Mouse (Mus musculus) myocyte (in vitro differentiated cells): ENCODE data around the gene Ppp6r1.

Experiments used
- CEBPB ChIP-seq: IDR thresholded peaks from 2 replicates; pipeline ENCODE4 v1.6.1; 2011; ENCODE audit warnings: mild to moderate bottlenecking, moderate library complexity; ENCODE audit not compliant: poor library complexity, insufficient read depth, severe bottlenecking
- E2F4 ChIP-seq: IDR thresholded peaks from one replicate; pipeline ENCODE4 v1.6.1; 2011; ENCODE audit warnings: mild to moderate bottlenecking, control low read depth, moderate library complexity; ENCODE audit not compliant: insufficient read depth
- MAX ChIP-seq: IDR thresholded peaks from one replicate; pipeline ENCODE4 v1.6.1; 2011; ENCODE audit warnings: low read depth, mild to moderate bottlenecking, control low read depth
- MYOD1 ChIP-seq, 3 experiments: IDR thresholded peaks; one replicate each; pipeline ENCODE4 v1.6.1; 2011; ENCODE audit warnings: control low read depth in 2 of 3, low read depth in 2 of 3, mild to moderate bottlenecking in 2 of 3, moderate library complexity in 1 of 3; ENCODE audit not compliant: insufficient read length in 2 of 3, control insufficient read depth in 1 of 3
- MYOG ChIP-seq, 3 experiments: IDR thresholded peaks; one replicate each; pipeline ENCODE4 v1.6.1; 2011; ENCODE audit warnings: control low read depth in 2 of 3, low read depth in 2 of 3, mild to moderate bottlenecking in 2 of 3; ENCODE audit not compliant: insufficient read length in 2 of 3, control insufficient read depth in 1 of 3, insufficient read depth in 1 of 3
- POLR2A ChIP-seq: IDR thresholded peaks from one replicate; pipeline ENCODE4 v1.6.1; 2011; ENCODE audit warnings: low read depth, mild to moderate bottlenecking, control low read depth, moderate library complexity; ENCODE audit not compliant: insufficient read length
- POLR2AphosphoS2 ChIP-seq: IDR thresholded peaks from one replicate; pipeline ENCODE4 v1.6.1; 2011; ENCODE audit warnings: low read depth, control low read depth; ENCODE audit not compliant: insufficient read length
- REST ChIP-seq: IDR thresholded peaks from one replicate; pipeline ENCODE4 v1.6.1; 2011; ENCODE audit warnings: mild to moderate bottlenecking, control low read depth, moderate library complexity; ENCODE audit not compliant: insufficient read depth, insufficient read length
- SRF ChIP-seq: IDR thresholded peaks from one replicate; pipeline ENCODE4 v1.6.1; 2011; ENCODE audit warnings: low read depth; ENCODE audit not compliant: control insufficient read depth, insufficient read length
- TCF12 ChIP-seq: IDR thresholded peaks from one replicate; pipeline ENCODE4 v1.6.1; 2011; ENCODE audit warnings: mild to moderate bottlenecking, control low read depth; ENCODE audit not compliant: poor library complexity, insufficient read depth, severe bottlenecking
- TCF3 ChIP-seq: IDR thresholded peaks from one replicate; pipeline ENCODE4 v1.6.1; 2011; ENCODE audit warnings: low read depth, control low read depth; ENCODE audit not compliant: insufficient read length
- USF1 ChIP-seq: IDR thresholded peaks from one replicate; pipeline ENCODE4 v1.6.1; 2011; ENCODE audit warnings: low read depth, mild to moderate bottlenecking, control low read depth, moderate library complexity

GRCm38 (mm10) chr7:4702334-4702733 lies 43.5 kb upstream of the Ppp6r1 start:
- TF ChIP-seq POLR2A (no peak), E2F4 (no peak), USF1 (no peak), TCF12 (no peak), MYOG (IDR thresholded peaks at IDR 0.05; ENCODE audit: control insufficient read depth in 1 of 3, insufficient read depth in 1 of 3, insufficient read length in 2 of 3, low read depth in 2 of 3) (no peak), POLR2AphosphoS2 (no peak), MYOD1 (IDR thresholded peaks at IDR 0.05; ENCODE audit: control insufficient read depth in 1 of 3, insufficient read length in 2 of 3, low read depth in 2 of 3) (no peak), CEBPB (no peak), MAX (no peak), SRF (no peak), REST (no peak), TCF3 (no peak)
